Mouse (Mus musculus) megakaryocyte-erythroid progenitor cell, adult 5-6 weeks (primary cell): Measurements from ENCODE around the gene Nfatc2. TPM values are rescaled to one million over a fixed set of nuclear protein-coding genes. Genes with fewer than 3 reads are reported as not detected.

Experiments used
- ATAC-seq: replicated peaks from 2 replicates; pipeline ENCODE4 v1.8.0; 2016; ENCODE audit warnings: mild to moderate bottlenecking, inconsistent platforms; ENCODE audit not compliant: severe bottlenecking, poor library complexity, low FRiP score, low TSS enrichment
- total RNA-seq, 2 experiments: library from RNA; stranded (forward) in 1 of 2; stranded (reverse) in 1 of 2; fragments of 200-1000, 215-1000 nt in 1 of 2; fragments of >200 nt in 1 of 2; fragmentation: Nextera tagmentation in 1 of 2; gene quantifications; 2 replicates each; pipeline ENCODE4 v1.2.3; 2014 to 2017

Gene Nfatc2
- total RNA-seq (2014; fragmentation: Nextera tagmentation), result 0.44 and 0.69 TPM in 2 replicates
- 0.33 and 0.46 TPM in 2 replicates for total RNA-seq (2017)

- 0 out of 2 replicates have a peak, but pooled peaks have one; percentile 21 for ATAC-seq
Observed at GRCm38 (mm10) chr2:168601491-168602386, at the start of gene Nfatc2. TSS of gene Nfatc2 (minus strand) at chr2:168601657.

- ATAC-seq, result no peak
Observed at GRCm38 (mm10) chr2:168648171-168648570, 46.7 kb upstream of the Nfatc2 start.

GRCm38 (mm10) chr2:168644855-168645254, 43.4 kb upstream of the Nfatc2 start:
- no peak for ATAC-seq

GRCm38 (mm10) chr2:168643524-168644177, 42.2 kb upstream of the Nfatc2 start:
- ATAC-seq, result no peak

- no peak for ATAC-seq
Observed at GRCm38 (mm10) chr2:168642187-168642586, 40.7 kb upstream of the Nfatc2 start.

- no peak for ATAC-seq
Observed at GRCm38 (mm10) chr2:168640460-168640859, 39.0 kb upstream of the Nfatc2 start.

- ATAC-seq, result no peak
Observed at GRCm38 (mm10) chr2:168634881-168635280, 33.4 kb upstream of the Nfatc2 start.

GRCm38 (mm10) chr2:168633301-168633816, 31.9 kb upstream of the Nfatc2 start:
- ATAC-seq, result no peak

GRCm38 (mm10) chr2:168632543-168632942, 31.1 kb upstream of the Nfatc2 start:
- no peak for ATAC-seq

- peak; percentile 87 for ATAC-seq
Observed at GRCm38 (mm10) chr2:168628787-168629186, 27.3 kb upstream of the Nfatc2 start.

- no peak for ATAC-seq
Observed at GRCm38 (mm10) chr2:168627829-168628770, 26.6 kb upstream of the Nfatc2 start.

- no peak for ATAC-seq
Observed at GRCm38 (mm10) chr2:168626385-168626784, 24.9 kb upstream of the Nfatc2 start.

GRCm38 (mm10) chr2:168625091-168625490, 23.6 kb upstream of the Nfatc2 start:
- ATAC-seq, result no peak

GRCm38 (mm10) chr2:168621111-168621802, 19.8 kb upstream of the Nfatc2 start:
- no peak for ATAC-seq

- ATAC-seq, result no peak
Observed at GRCm38 (mm10) chr2:168618205-168618717, 16.8 kb upstream of the Nfatc2 start.

GRCm38 (mm10) chr2:168615160-168615559, 13.7 kb upstream of the Nfatc2 start:
- no peak for ATAC-seq

- ATAC-seq, result no peak
Observed at GRCm38 (mm10) chr2:168614170-168614872, 12.9 kb upstream of the Nfatc2 start.
